Mouse (Mus musculus): ENCODE results near the gene Tmem51. TPM values are rescaled to one million over a fixed set of nuclear protein-coding genes. Genes with fewer than 3 reads are reported as not detected.

The Tmem51 gene
- polyA plus RNA-seq, 1 experiment from 2014 or later, result 26.8 TPM

DNA sequence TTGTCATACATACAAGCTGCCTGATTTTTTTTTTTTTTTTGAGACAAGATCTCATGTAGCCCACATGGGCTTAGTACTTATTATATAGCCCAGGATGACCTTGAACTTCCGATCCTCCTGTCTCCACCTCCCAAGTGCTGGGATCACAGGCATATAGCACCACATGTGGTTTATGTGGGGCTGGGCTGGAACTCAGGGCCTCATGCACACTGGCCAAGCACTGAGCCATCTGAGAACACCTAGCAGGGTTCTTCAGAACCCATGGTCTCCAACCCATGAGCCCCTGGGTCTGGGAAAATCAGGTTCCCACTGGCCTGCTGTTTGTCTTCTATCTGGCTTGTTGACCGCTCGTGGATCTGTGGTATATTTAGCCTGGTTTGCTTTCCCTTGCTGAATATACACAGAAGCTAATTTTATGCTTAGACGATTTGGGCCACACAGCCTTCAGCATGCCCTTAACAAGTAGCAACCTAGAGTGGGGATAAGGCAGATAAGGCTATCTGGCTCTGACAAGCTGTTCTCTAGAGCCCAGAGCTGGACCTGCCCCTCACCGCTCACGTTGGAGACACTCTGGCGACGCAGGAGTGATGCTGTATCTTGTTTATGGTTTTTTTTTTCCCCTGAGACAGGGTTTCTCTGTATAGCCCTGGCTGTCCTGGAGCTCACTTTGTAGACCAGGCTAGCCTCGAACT, 44.3 kb downstream of the Tmem51 start:
- Histone ChIP-seq H3K4me2 (no peak overlapping the region), H3K4me1 (peaks cover 32% of the 10 kb centered on the region), H3K27ac (no peak overlapping the region), H3K36me3 (peaks cover 12% of the 10 kb centered on the region), H3K27me3 (no peaks in the 10 kb centered on the region), H3K4me3 (no peak overlapping the region), H3K9ac (no peak overlapping the region), H3K9me3 (no peaks in the 10 kb centered on the region)
- WGBS, result 90% methylated on average over 9 of the region's 9 CpGs
- no peak for ATAC-seq (ENCODE audit: insufficient number of reproducible peaks, low FRiP score, low TSS enrichment, low read depth)

DNA sequence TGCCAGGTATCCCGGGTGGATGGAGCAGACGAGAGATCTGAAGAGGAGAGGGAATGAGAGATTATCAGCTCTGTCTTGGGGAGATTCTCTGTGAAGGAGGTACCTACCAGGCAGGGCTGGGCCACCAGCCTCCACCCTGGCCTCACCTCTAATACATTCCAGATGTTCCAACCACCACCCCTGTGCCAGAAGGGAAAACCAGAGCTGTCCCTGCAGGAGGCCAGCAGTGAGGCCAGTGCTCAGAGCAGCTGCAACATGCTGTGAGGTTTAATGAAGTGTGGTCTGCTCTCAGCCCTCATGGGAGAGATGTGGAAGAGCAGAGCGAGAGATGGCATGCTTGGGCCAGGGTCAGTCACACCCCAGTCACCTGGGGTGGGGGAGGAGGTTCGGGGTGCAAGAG, 46.2 kb downstream of the Tmem51 start:
- H3K4me1 ChIP-seq, result peaks cover 23% of the 10 kb centered on the region
- no peak for ATAC-seq (ENCODE audit: insufficient number of reproducible peaks, low FRiP score, low TSS enrichment, low read depth)
- H3K27ac ChIP-seq, result no peak overlapping the region
- H3K36me3 ChIP-seq, result peaks cover 12% of the 10 kb centered on the region
- H3K9me3 ChIP-seq, result no peaks in the 10 kb centered on the region
- no peak overlapping the region for H3K9ac ChIP-seq
- H3K4me2 ChIP-seq, result no peak overlapping the region
- no peaks in the 10 kb centered on the region for H3K27me3 ChIP-seq
- WGBS, result 33% methylated on average over 4 of the region's 4 CpGs
- H3K4me3 ChIP-seq, result no peak overlapping the region

GRCm38 (mm10) chr4:142028533-142028932, 55.6 kb downstream of the Tmem51 start:
- H3K4me2 ChIP-seq, result no peak overlapping the region
- WGBS, result 73% methylated on average over 13 of the region's 13 CpGs

DNA sequence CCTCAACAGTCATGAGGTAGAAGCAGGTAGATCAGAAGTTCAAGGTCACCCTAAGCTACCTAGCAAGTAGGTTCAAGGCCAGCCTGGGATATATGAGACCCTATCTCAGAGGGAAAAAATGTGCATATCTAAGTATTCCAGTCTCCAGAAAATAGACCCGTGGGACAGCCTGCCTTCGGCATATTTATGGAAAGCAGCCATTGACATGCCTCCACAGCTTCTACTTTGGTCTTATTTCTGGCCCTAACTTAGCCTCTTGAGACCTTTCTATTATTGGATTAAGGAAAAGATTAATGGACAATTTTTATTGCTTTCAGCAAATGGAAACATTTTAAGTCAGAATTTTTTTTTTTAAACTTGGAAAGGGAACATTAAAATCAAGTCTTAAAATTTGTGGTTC, 57.1 kb downstream of the Tmem51 start:
- 48% methylated on average over 2 of the region's 2 CpGs for whole genome bisulfite sequencing
- ATAC-seq (ENCODE audit: insufficient number of reproducible peaks, low FRiP score, low TSS enrichment, low read depth), result no peak
- no peak overlapping the region for H3K4me2 ChIP-seq
- no peaks in the 10 kb centered on the region for H3K27me3 ChIP-seq
- H3K9ac ChIP-seq, result no peak overlapping the region
- no peak overlapping the region for H3K27ac ChIP-seq
- no peaks in the 10 kb centered on the region for H3K4me1 ChIP-seq
- H3K9me3 ChIP-seq, result no peaks in the 10 kb centered on the region
- no peak overlapping the region for H3K4me3 ChIP-seq
- H3K36me3 ChIP-seq, result peaks cover 10% of the 10 kb centered on the region

More at GRCm38 (mm10) chr4:142028533-142028932, 55.6 kb downstream of the Tmem51 start:
- Histone ChIP-seq H3K4me3 (no peak overlapping the region), H3K36me3 (peaks cover 17% of the 10 kb centered on the region), H3K27me3 (no peaks in the 10 kb centered on the region), H3K27ac (no peak overlapping the region), H3K9ac (no peak overlapping the region), H3K9me3 (no peaks in the 10 kb centered on the region), H3K4me1 (no peaks in the 10 kb centered on the region)
- no peak for ATAC-seq (ENCODE audit: insufficient number of reproducible peaks, low FRiP score, low TSS enrichment, low read depth)

GRCm38 (mm10) chr4:142024536-142024935, 59.6 kb downstream of the Tmem51 start:
- no peaks in the 10 kb centered on the region for H3K27me3 ChIP-seq
- no peak for ATAC-seq (ENCODE audit: insufficient number of reproducible peaks, low FRiP score, low TSS enrichment, low read depth)
- WGBS, result 80% methylated on average over 2 of the region's 2 CpGs
- H3K27ac ChIP-seq, result no peak overlapping the region
- H3K36me3 ChIP-seq, result no peaks in the 10 kb centered on the region
- no peak overlapping the region for H3K9ac ChIP-seq
- no peaks in the 10 kb centered on the region for H3K9me3 ChIP-seq
- no peak overlapping the region for H3K4me3 ChIP-seq
- no peak overlapping the region for H3K4me2 ChIP-seq
- H3K4me1 ChIP-seq, result no peaks in the 10 kb centered on the region

DNA sequence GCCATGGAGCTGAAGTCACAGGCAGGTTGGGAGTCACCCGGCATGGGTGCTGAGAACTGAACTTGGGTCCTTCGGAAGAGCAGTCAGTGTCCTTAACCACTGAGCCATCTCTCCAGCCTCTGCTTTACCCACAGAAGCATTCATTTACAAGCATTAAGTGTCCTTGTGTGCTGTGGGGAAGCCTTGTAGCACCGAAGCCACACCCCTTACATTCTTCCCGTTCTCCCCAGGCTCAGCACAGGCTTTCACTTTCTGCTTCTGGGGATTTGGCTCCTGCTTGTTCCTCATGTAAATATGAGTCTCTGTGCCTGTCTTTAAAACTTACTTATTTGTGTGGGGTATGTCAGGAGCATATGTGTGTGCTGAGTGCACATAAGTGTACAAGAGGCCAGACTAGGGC, 60.9 kb downstream of the Tmem51 start:
- ATAC-seq (ENCODE audit: insufficient number of reproducible peaks, low FRiP score, low TSS enrichment, low read depth), result no peak
- Histone ChIP-seq H3K9ac (no peak overlapping the region), H3K4me2 (no peak overlapping the region), H3K27me3 (no peaks in the 10 kb centered on the region), H3K4me3 (no peak overlapping the region), H3K4me1 (no peaks in the 10 kb centered on the region), H3K27ac (no peak overlapping the region), H3K36me3 (no peaks in the 10 kb centered on the region), H3K9me3 (no peaks in the 10 kb centered on the region)
- WGBS, result 67% methylated on average over 4 of the region's 4 CpGs

DNA sequence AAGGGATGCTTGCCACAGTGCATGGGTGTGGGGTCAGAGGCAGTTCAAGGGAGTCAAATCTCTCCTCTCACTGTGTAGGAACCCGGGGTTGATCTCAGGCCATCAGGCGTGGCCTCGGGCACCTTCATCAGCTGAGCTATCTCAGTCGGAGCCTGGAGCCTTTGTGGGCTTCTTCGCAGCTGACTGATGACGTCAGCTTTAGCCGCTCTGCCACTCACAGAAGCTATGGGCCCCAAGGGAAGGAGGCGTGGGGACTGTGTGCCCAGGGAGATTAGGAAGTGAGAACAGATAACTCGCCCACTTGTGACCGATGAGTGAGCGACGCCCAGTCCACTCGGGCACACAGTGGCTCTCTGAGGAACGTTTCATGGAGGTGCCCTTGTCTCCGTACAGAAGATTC, 66.4 kb downstream of the Tmem51 start:
- Histone ChIP-seq H3K4me1 (peaks cover 24% of the 10 kb centered on the region), H3K9me3 (no peaks in the 10 kb centered on the region), H3K36me3 (no peaks in the 10 kb centered on the region), H3K4me3 (no peak overlapping the region), H3K27me3 (peaks cover 10% of the 10 kb centered on the region), H3K27ac (no peak overlapping the region), H3K4me2 (no peak overlapping the region), H3K9ac (no peak overlapping the region)
- WGBS, result 46% methylated on average over 15 of the region's 15 CpGs
- ATAC-seq (ENCODE audit: insufficient number of reproducible peaks, low FRiP score, low TSS enrichment, low read depth), result no peak

GRCm38 (mm10) chr4:142014659-142015608, 69.2 kb downstream of the Tmem51 start, which contains the start of gene Fhad1:
TSS of gene Fhad1 (minus strand) at chr4:142015082.
- peaks cover 10% of the 10 kb centered on the region for H3K27me3 ChIP-seq
- WGBS, result 1% methylated on average over 45 of the region's 46 CpGs
- H3K4me1 ChIP-seq, result peaks cover 24% of the 10 kb centered on the region
- peak; percentile 74 for ATAC-seq (ENCODE audit: insufficient number of reproducible peaks, low FRiP score, low TSS enrichment, low read depth)
- H3K9me3 ChIP-seq, result no peaks in the 10 kb centered on the region
- peak within 1 kb of the TSS; percentile 41 for H3K4me3 ChIP-seq
- H3K9ac ChIP-seq, result no peak within 1 kb of the TSS
- H3K36me3 ChIP-seq, result no peaks in the 10 kb centered on the region
- no peak within 1 kb of the TSS for H3K27ac ChIP-seq
- H3K4me2 ChIP-seq, result peak within 1 kb of the TSS; percentile 78

GRCm38 (mm10) chr4:142011236-142011635, 72.9 kb downstream of the Tmem51 start:
- Histone ChIP-seq H3K27ac (no peak overlapping the region), H3K4me2 (no peak overlapping the region), H3K36me3 (no peaks in the 10 kb centered on the region), H3K4me3 (no peak overlapping the region), H3K4me1 (peaks cover 17% of the 10 kb centered on the region), H3K9me3 (no peaks in the 10 kb centered on the region), H3K9ac (no peak overlapping the region), H3K27me3 (peaks cover 7% of the 10 kb centered on the region)
- no peak for ATAC-seq (ENCODE audit: insufficient number of reproducible peaks, low FRiP score, low TSS enrichment, low read depth)
- 91% methylated on average over 13 of the region's 13 CpGs for WGBS

DNA sequence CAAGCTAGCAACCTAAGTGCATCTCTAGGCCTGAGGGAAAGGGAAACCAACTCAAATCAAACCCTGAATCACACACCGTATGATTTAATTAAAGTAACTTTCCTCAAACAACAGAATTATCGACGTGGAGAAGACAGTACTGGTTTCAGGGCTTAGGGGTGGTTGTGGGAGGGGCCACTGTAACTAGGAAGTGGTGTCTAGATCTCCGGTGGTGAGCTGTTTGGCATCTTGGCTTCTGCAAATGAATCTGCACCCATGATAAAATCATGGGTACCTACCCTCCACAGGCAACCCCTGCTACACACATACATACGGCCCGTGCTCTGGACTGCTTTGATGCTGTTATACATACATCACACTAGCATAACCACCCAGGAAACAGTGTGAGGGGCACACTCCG, 73.7 kb downstream of the Tmem51 start:
- H3K9me3 ChIP-seq, result no peaks in the 10 kb centered on the region
- H3K27ac ChIP-seq, result no peak overlapping the region
- no peak for ATAC-seq (ENCODE audit: insufficient number of reproducible peaks, low FRiP score, low TSS enrichment, low read depth)
- peaks cover 7% of the 10 kb centered on the region for H3K27me3 ChIP-seq
- no peak overlapping the region for H3K4me2 ChIP-seq
- no peaks in the 10 kb centered on the region for H3K36me3 ChIP-seq
- peaks cover 15% of the 10 kb centered on the region for H3K4me1 ChIP-seq
- H3K9ac ChIP-seq, result no peak overlapping the region
- no peak overlapping the region for H3K4me3 ChIP-seq
- WGBS, result 73% methylated on average over 7 of the region's 7 CpGs

GRCm38 (mm10) chr4:142008206-142008605, 75.9 kb downstream of the Tmem51 start:
- no peak overlapping the region for H3K9ac ChIP-seq
- 26% methylated on average over 11 of the region's 11 CpGs for WGBS
- no peak for ATAC-seq (ENCODE audit: insufficient number of reproducible peaks, low FRiP score, low TSS enrichment, low read depth)

DNA sequence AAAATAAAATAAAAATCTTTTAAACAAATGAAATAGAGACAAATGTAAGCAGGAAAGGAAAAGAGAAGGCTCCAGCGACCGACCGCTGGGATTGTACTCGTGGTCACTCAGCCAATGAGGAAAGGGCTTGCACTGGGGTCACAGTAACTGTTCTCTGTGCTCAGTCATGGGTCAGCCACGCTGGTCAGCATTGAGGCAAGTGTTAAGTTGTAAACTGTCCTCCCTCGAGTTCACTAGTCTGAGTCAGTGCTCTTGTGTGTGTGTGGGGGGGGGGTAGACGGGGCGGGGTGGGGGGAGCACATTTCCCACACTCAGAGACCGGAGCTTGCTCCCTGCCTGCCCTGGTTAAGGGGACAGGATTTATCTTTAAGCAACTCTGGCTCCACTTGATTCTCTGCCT, 83.5 kb downstream of the Tmem51 start:
- Histone ChIP-seq H3K4me3 (no peak overlapping the region), H3K27ac (no peak overlapping the region), H3K4me1 (peaks cover 8% of the 10 kb centered on the region), H3K4me2 (no peak overlapping the region), H3K36me3 (no peaks in the 10 kb centered on the region), H3K9me3 (no peaks in the 10 kb centered on the region), H3K9ac (no peak overlapping the region), H3K27me3 (no peaks in the 10 kb centered on the region)
- no peak for ATAC-seq (ENCODE audit: insufficient number of reproducible peaks, low FRiP score, low TSS enrichment, low read depth)
- 60% methylated on average over 9 of the region's 9 CpGs for WGBS

More at GRCm38 (mm10) chr4:142008206-142008605, 75.9 kb downstream of the Tmem51 start:
- no peaks in the 10 kb centered on the region for H3K27me3 ChIP-seq
- H3K4me1 ChIP-seq, result 0 out of 2 replicates have a peak, but pooled peaks cover 7% of the 10 kb centered on the region
- H3K27ac ChIP-seq, result no peak overlapping the region
- no peaks in the 10 kb centered on the region for H3K9me3 ChIP-seq
- H3K4me2 ChIP-seq, result no peak overlapping the region
- H3K36me3 ChIP-seq, result no peaks in the 10 kb centered on the region
- H3K4me3 ChIP-seq, result no peak overlapping the region

Data from limb, embryonic 15.5 days (tissue).